Mouse (Mus musculus): ENCODE measurements around the gene Ppfia2.

The Ppfia2 gene

DNA sequence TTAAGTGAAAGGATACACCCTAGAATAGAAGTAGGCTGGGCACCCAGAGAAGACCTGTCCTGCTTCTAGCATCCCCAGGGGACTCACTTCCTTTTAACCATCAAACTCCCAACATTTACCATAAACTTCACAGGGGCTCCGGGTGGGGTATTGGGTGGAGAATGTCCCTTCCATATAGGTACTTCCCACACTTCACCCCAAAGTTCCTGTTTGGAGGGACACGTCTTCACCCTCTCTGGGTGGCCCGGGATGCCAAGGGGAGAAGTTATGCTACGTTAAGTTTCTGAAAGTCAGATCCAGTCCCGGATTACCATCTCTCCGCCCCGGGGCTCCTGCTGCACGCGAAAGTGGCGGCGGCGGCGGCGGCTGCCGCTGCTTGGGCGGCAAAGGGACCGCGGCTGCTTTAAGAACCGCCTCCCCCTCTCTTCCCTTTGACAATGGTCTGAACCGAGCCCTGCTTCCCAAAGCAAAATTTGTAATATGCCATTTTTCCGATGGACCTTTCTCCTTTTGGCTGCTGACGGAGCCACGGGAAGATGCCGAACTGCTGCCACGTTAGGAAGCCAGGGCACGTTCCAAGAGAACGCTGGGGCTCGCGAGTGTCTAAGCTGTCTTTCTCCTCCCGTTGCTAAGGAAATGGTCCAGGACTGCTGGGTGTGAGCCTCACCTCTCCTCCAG is at the start of gene Ppfia2:
Gene Ppfia2, plus strand, starts transcription at position 485 of the 678 bp plus-strand sequence.
- no peak for DNase-seq (ENCODE audit: low spot score in 2 of 2)

DNA sequence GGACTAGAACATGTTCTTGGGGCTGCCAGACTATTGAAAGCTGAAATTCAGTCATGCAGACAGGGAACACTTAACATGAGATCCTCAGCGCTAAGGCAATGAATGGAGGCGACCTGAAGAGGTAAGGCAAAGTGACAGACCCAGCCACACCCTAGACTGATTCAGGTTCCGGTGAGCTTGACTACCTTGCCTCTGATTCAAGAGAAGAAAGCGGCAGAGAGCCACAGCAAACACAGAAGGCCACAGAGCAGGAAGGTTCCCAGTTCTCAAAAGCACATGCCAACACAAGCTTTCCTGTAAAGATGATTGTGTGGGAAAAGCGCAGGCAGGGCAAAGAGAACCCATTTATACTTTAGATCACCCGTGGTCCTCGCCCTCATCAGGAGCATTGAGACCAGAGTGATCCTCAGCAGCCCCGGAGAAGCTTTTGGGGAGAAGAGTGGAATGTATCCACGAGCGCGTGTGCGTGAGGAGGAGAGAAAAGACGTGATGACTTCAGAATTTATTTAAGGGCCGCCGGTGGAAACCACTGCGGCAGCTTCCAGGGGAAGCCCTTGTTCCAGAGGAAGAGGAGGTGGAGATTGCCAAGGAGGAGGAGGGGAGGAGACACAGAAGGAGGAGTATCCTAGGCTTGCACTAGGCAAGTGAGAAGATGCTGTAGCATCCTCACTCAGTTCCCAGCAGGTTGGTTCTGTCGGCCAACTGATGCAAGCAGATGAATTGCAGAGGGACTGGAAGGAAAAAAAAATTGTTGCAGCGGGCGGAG is 1.0 kb upstream of the Ppfia2 start:
- no peak for DNase-seq (ENCODE audit: low spot score in 2 of 2)

DNA sequence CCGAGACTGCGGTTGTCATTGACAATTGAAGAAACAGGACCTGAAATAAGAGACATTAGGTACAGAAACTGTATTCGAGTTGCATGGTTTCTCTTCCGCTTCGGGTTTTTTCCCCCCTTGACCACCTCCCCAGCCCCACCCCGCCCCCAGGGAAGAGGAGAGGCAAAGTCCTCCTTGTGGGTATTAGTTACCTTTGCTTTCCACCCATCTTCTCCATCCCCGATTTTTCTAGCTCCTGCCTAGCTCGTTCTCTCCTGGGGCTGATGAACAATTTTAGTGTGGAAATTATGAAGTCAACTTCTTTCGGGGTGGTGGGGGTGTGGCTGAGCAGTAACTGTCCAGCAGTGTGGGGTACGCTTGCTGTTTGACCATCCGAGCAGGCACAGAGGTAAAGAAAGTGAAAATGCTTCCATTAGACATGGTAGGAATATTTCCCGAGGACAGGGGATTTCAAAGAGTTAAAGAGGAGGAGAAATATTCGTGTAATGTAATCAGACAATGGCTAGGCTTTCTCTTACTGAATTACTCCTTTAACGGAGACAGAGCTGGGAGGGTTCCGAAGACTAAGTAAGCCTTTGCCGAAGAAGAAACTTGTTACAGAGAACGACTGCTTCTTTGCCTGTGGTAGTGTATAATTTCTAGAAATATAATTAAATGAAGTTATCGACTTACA is 530 bp downstream of the Ppfia2 start:
- no peak for DNase-seq (ENCODE audit: low spot score in 2 of 2)

DNA sequence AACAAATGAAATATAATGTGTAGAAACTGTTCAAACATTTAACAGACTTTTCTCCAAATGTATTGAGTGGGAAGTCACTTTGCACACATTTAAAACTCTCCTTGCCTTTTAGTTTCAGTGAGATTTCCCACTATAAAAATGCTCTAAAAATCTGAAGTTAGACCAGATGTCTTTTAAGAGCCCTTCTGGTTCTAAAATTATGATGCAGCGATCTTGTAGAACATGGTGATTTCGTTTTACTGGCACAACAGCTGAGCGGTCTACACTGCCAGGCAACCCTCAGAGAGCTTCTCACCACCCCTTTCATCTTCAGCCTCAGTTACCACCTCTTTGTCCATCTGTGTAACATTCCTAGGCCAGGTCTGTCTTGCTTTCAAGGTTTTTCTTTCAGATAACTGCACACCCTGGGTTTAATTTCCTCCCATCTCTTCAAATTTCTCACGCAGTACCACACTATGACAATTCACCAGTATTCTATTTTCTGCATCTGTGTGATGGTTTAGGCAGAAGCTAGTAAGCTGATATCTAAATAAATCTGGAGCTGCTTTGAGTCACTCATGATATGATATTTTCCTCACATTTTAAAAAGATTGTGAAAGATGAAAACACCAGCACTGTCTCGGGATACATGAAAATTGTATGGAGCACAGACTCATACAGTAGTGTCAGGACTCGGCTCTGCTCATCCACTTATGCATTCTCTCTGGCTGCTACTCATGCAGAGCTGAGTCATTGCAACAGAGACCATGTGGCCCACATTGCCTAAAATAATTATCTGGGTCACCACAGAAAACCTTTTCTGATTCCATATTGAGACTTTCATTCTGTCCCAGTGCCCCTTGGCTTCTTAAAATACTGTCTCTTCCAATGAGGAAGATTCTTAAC is 39.4 kb downstream of the Ppfia2 start:
- no peak for DNase-seq (ENCODE audit: low spot score in 2 of 2)

DNA sequence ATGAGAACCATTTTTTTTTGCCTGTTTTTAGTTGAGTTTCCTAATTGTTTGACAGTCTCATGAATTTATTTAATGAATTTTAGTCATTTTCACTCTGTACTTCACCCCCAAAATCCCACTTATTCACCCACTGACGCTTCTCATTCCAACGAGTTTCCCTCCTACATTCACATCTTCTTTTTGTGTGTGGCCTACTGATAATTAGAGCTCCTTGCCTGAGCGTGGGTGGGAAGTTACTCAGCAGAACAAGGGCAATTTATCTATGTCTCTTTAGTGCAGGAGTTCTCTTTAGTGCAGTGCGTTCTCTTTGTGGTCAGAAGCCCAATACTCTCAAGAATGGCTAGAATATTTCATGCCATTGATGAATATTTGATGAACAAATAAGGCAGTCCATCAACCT is 95.9 kb downstream of the Ppfia2 start:
- DNase-seq (ENCODE audit: low spot score in 2 of 2), result no peak

DNA sequence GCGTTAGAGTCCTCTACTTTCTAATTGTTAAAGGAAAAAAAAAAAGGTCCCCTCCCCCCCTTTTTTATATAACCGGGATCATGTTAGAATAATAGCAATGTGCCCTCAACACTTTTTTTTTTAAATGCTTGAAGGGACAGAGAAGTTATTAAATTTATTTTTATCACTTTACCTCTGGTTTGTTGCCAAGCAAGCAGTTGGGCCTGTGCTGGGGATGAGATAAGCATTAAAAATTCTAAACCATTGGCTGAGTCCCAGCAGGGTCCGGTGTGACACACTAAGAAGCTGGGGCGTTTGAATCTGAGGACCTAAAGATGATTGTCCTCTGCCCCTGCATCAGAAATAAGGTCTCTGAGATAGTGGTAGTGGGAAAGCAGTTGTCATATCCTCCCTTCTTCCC is 114.9 kb downstream of the Ppfia2 start:
- no peak for DNase-seq (ENCODE audit: low spot score in 2 of 2)

DNA sequence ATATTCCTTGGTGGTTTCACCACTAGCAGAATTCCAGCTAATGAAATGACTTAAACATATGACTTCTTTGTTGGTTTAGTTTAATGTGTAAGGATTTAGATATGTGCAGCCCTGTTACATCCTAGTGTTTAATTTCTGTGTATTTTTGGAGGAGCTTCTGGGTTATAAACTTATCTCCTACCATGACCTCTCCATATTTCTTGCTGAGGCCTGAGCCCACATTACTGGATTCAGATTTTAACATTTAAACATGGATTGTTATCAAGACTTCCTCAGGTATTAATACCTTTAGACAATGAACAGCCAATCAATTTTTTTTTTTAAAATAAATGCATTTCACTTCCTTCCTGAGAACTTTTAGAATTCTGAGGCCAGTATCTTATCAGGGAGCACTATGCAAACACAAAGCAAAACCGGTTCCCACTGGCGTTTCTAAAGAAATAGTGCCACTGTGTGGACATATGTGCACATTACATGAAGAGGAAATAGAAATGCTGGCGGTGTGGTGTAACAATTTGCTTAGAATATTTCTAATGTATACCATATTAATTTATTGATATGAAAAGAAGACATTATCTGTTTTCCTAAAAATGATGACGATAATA is 115.4 kb downstream of the Ppfia2 start:
- DNase-seq (ENCODE audit: low spot score in 2 of 2), result no peak

DNA sequence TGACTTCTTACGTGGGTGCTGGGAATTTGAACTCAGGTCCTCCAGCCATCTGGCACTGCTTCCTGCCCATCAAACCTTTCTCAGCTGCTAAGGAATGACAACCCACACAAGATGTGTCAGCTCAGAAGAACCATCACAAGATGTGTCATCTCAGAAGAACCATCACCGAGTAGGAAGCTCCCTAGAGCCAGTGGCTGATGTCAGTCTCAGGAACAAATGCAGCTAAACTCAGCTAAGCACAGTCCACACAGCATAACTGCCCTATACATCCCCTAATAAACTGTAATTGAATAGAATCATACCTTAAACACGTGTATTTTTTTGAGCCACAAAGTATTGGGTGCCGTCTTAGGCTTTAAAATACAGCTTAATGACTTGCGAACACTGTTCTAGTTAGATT is 117.7 kb downstream of the Ppfia2 start:
- no peak for DNase-seq (ENCODE audit: low spot score in 2 of 2)

DNA sequence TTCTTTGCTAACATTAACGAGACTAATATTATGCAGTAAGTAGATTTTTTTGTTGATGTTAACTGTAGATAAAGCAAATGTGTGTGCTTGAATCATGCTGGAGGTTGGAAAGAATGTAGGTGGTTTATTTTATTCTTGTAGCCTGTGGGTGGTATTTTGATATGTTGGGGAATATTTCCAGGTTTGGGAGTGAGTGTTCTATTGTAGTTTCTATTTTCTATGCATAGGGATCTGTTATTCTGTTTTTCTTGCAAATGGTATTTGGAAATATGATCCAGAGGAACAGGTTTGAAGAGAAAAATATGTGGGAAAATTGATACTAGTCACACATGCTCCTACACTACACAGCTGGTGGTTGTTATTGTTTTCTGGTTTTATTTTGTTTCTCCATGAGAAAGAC is 120.8 kb downstream of the Ppfia2 start:
- no peak for DNase-seq (ENCODE audit: low spot score in 2 of 2)

DNA sequence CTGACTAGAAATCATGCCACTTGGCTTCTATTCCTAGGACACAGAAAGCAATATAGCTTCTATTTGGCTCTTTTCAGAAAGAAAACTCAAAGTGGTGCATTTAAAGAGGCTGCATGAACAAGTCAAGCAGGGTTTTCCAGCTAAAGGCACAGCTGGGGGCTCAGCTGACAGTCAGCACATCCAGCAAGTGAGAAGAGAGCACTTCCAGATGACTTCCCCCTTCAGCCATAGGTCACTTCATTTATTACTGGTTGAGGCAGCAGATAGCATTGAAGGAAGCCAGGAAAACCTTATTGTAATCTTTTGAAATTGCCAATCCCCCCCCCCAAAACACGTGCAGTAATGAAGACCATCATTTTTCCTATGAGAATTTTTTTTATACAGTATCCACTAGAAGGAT is 126.8 kb downstream of the Ppfia2 start:
- DNase-seq (ENCODE audit: low spot score in 2 of 2), result no peak

DNA sequence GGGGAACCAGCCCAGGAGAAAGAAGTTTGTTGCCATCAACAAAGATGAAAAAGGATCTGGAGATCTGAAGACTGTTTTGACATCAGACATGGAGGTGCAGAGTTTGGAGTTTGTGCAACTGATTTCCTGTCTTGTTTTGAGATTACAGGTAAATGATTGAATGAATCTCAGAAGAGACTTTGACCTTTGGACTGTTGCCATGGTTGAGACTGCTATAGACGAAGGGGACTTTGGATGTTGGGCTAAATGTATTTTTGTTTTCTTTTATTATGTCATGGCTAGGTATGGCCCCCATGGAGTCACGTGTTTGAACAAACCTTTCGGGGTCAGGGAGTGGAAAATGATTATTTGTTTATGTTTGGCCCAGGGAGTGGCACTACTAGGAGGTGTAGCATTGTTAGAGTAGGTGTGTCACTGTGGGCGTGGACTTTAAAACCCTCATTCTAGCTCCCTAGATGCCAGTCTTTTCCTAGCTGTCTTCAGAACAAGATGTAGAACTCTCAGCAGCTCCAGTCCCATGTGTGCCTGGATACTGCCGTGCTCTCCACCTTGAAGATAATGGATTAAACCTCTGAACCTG is 133.3 kb downstream of the Ppfia2 start:
- no peak for DNase-seq (ENCODE audit: low spot score in 2 of 2)

DNA sequence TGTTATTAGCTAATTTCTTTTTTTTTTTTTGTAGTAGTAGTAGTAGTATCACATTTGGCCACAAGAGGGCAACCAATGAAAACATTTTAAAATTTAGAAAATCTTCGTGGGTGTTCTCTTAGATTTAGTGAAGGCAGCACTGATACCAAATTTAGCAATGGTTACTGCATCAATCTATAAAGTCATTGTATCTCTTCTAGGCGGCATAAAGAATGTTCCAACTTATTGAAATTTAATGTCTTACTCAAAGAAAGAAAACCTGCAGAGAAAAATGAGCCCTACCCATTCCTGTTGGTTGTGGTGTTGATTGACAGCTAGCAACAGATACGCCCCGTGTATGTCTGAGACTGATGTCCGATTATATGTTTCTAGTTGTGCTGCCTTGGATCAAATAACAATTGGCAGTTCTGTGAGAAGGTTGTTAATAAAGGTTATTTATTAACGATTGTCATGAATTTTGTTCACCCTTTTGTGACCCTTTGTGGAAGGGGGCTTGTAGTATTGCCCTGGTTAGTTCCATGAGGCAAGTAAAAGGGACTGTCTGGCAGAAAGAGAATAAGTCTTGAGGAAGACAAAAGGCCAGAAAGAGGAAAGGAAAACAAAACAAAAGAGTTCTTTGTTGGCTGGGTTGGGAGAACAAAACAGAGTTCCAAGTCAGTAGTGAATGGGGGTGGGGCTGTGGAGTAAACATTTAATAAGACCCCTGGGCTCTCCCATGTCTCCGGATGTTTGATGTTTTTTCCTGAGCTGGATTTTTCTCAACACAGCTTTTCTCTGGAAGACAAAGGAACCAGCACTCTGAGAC is 139.2 kb downstream of the Ppfia2 start:
- DNase-seq (ENCODE audit: low spot score in 2 of 2), result no peak

DNA sequence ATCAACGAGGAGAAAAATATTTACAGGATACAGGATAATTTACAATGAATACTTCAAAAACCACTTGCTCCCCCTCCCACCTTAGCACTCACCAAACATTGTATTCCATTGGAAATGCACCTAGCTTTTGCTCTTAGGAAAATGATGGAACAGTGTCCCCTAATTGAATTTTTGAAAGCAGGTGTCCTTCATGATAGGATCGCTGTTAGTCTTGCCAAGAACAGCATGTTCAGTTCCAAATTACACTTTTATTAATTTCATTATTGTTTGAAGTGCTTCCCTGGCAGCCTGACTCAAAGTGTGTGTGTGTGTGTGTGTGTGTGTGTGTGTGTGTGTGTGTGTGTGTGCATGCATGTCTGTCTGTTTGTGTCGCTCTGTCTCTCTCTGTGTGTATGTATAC is 140.1 kb downstream of the Ppfia2 start:
- DNase-seq (ENCODE audit: low spot score in 2 of 2), result no peak

DNA sequence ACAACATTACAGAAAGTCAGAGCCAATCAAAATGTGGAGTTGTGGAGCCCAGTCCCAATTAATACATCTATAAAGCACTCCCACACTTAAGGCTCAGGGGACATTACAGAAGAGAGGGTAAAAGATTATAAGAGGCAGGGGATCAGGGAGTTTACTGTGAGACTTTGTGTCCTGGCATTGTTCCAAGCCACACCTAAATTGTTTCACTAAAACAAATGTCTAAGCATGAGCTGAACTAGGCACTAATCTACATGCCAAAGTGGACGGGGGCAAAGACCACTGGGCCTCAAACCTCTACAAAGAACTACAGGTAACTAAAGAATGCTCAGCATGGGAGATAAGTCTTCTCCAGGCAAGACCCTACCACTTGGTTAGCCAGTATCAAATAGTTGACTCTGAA is 148.1 kb downstream of the Ppfia2 start:
- no peak for DNase-seq (ENCODE audit: low spot score in 2 of 2)

DNA sequence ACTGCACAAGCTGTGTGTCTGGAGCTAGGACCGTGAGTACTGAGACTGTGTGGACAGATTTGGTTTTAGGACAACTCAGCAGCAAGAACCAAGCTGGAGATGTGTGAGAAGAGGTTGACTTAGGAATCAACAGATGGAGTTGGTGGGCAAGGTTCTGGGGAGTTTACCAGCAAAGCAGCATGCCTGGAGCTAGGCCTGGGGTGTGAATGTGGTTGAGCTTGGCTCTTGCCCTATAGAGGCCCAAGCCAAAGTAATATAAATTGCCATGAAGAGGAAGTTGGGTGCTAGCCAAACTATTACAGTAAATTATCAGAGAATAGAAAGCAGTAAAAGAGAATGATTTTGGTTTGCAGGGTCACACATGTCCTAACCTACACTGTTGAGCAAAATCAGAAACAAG is 150.8 kb downstream of the Ppfia2 start:
- no peak for DNase-seq (ENCODE audit: low spot score in 2 of 2)

DNA sequence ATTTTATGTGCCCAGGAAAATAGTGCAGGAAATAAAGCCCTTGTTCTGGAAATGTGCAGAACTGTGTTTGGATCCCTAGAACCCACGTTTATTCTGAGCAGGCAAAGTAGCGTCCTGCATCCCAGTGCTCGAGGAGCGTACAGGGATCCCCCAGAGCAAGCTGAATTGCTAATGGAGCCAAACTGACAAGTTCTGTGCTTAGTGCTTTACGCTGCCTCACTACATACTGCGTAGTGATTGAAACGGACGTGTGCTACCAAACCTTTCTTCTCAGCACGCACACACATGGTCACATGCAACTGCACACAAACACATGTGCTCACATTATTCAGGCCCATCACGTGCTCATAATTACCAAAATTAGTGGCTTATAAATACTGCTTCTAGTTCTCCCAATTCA is 153.2 kb downstream of the Ppfia2 start:
- no peak for DNase-seq (ENCODE audit: low spot score in 2 of 2)

DNA sequence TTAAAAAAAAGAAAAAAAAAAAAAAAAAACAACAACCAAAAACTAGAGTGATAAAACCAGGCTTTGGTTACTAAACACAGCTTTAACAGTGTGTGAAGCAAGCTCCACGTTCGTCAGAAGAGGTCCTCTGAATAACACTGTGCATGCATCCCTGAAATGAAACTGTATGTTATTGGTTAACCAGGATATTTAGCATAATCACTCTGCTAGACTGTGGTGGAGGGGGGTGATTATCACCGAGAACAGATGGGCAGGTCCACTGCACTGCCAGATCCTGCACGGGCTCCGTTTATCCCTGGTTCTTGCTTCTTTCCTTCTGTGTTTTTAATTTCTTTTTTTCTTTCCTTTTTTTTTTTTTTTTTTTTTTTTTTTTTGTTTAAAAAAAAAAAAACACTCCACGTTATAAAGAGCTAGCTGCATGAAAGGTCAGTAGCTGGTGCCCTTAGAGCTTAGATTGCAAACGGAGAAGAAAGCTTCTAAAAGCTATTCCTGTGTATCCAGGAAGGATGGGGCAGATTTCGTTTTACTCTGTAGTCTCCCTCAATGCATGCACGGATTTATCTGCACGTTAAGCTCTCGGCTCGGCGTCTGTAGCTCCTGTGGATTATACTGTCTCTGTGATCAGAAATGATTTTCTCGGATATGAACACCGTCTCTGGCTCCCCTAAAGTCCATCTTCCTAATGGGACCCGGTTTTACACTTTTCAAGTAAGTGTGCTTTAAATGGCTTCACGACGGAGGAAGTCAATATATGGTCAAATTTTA is 162.2 kb downstream of the Ppfia2 start:
- no peak for DNase-seq (ENCODE audit: low spot score in 2 of 2)

DNA sequence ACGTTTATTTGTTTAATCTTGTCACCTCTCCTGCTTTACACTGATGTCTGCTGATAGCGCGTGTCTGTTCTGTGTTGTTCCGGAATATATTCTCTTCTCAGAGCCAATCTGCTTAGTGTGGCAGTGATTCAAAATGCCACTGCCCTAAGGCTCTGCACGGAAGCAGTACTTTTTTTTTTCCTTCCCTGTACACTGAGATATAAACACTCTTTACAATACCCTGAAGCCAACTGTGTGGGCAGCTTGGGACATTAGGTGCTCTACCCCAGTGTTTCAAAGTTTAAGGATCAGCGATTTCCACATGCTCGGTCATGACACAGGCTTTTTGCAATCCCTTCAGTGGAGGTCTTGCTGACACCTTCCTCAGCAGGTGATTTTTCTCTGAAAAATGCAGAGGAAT is 163.8 kb downstream of the Ppfia2 start:
- no peak for DNase-seq (ENCODE audit: low spot score in 2 of 2)

DNA sequence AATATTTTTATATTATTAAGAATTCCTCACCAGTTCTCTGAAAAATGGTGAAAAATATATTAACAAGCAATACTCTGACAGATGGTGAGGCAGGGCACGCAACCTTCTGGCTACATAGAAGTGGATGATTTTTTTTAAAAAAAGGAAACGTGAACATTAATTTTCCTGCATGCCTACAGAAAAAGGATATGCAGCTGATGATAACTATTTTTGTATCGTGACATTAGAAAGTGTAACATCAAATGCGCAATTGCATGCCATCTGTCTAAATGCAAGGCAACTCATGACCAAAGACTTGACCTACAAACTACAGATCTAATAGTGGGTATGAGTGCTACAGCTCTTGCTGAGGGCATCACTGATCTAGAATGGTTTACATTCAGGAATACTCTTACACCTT is 182.1 kb downstream of the Ppfia2 start:
- no peak for DNase-seq (ENCODE audit: low spot score in 2 of 2)

DNA sequence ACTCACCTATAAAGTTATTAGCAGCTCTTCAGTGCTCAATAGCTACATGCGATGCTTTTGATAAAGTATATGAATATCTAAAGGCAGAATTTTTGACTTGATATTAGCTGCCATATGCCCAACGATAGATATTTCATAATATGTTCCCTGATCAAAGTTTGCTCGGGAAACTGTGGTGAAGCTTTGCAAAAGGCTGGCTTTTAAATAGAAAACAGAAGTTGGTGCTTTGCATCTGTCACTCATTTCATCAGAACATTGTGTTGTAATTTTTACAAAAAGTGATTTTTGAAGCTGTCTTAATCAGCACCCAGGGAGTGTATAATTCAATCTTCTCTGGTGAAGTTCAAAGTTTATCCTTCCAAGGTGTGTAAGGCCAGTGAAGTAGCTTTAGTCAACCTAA is 195.1 kb downstream of the Ppfia2 start:
- DNase-seq (ENCODE audit: low spot score in 2 of 2), result no peak

All from spleen, postnatal 4 days (tissue).